Mouse (Mus musculus): ENCODE results near the gene Vmn1r160. TPM values are rescaled to one million over a fixed set of nuclear protein-coding genes. Genes with fewer than 3 reads are reported as not detected.
"Not testable (repeated sequence)": the region's sequence is repeated elsewhere in the genome, so short reads cannot be mapped to it uniquely, and the experiment has no call there.

The Vmn1r160 gene
- polyA plus RNA-seq (2012; ENCODE audit: insufficient read depth, low replicate concordance): not detected in 2 replicates

GRCm38 (mm10) chr7:22870924-22871323, at the start of gene Vmn1r160:
Vmn1r160 (plus strand) TSS chr7:22871224.
- H3K4me1 ChIP-seq; H3K9me3 ChIP-seq; H3K36me3 ChIP-seq (replicated peaks; ENCODE audit: low read length); H3K27me3 ChIP-seq (replicated peaks); H3K4me3 ChIP-seq (replicated peaks): not testable (repeated sequence)

- not testable (repeated sequence) for H3K36me3 ChIP-seq (replicated peaks; ENCODE audit: low read length); H3K9me3 ChIP-seq; H3K4me3 ChIP-seq (replicated peaks); H3K4me1 ChIP-seq; H3K27me3 ChIP-seq (replicated peaks)
Observed at GRCm38 (mm10) chr7:22843505-22843904, 27.5 kb upstream of the Vmn1r160 start, which contains the start of gene Vmn1r159. Vmn1r159 (minus strand) TSS chr7:22843605.

Other genes with a start within 250 kb of the Vmn1r160 start
- gene Vmn1r155, start 213.2 kb upstream of the Vmn1r160 start, polyA plus RNA-seq (2012; ENCODE audit: insufficient read depth, low replicate concordance): not detected in 2 replicates
- gene Gm8693, start 178.9 kb upstream of the Vmn1r160 start, polyA plus RNA-seq (2012; ENCODE audit: insufficient read depth, low replicate concordance): not detected in 2 replicates
- not detected in 2 replicates for gene Gm4567, start 151.5 kb upstream of the Vmn1r160 start, polyA plus RNA-seq (2012; ENCODE audit: insufficient read depth, low replicate concordance)
- not detected in 2 replicates for gene Vmn1r157, start 109.5 kb upstream of the Vmn1r160 start, polyA plus RNA-seq (2012; ENCODE audit: insufficient read depth, low replicate concordance)
- not detected in 2 replicates for gene Vmn1r158, start 80.4 kb upstream of the Vmn1r160 start, polyA plus RNA-seq (2012; ENCODE audit: insufficient read depth, low replicate concordance)
- gene Vmn1r159, start 27.6 kb upstream of the Vmn1r160 start, polyA plus RNA-seq (2012; ENCODE audit: insufficient read depth, low replicate concordance): not detected in 2 replicates
- not detected in 2 replicates for gene Gm4214, start 113.4 kb downstream of the Vmn1r160 start, polyA plus RNA-seq (2012; ENCODE audit: insufficient read depth, low replicate concordance)
- not detected in 2 replicates for gene Gm4216, start 148.7 kb downstream of the Vmn1r160 start, polyA plus RNA-seq (2012; ENCODE audit: insufficient read depth, low replicate concordance)
- not detected in 2 replicates for gene Vmn1r163, start 184.3 kb downstream of the Vmn1r160 start, polyA plus RNA-seq (2012; ENCODE audit: insufficient read depth, low replicate concordance)
- gene Gm8720, start 196.2 kb downstream of the Vmn1r160 start, polyA plus RNA-seq (2012; ENCODE audit: insufficient read depth, low replicate concordance): not detected in 2 replicates

Measured in megakaryocyte, embryonic 14.5 days (primary cell).